Mouse (Mus musculus) limb, embryonic 15.5 days (tissue): Measurements from ENCODE around the gene Xpot. TPM values are rescaled to one million over a fixed set of nuclear protein-coding genes. Genes with fewer than 3 reads are reported as not detected.

Source experiments
- microRNA-seq: library from miRNA; unstranded; fragments of <30 nt; microRNA quantifications from one replicate; pipeline ENCODE4, GENCODE M21; 2016
- polyA plus RNA-seq: library from polyadenylated mRNA; unstranded; fragments of >200 nt; fragmentation: Nextera tagmentation; extraction: Ambion mirVana; gene quantifications from 2 replicates; pipeline ENCODE4 v1.2.1, GENCODE M21; 2015

The Xpot gene
- polyA plus RNA-seq, 1 experiment from 2014 or later = 52.1 TPM

Small RNA genes lying within 50 kb of the gene (microRNA-seq; reads per million reads assigned to microRNA genes)
- not detected for gene Gm24330

Other genes with a start within 250 kb of the Xpot start
- 17.3 and 17.8 TPM in 2 replicates for gene Rassf3, start 150.0 kb downstream of the Xpot start, polyA plus RNA-seq
- 31.1 and 32.5 TPM in 2 replicates for gene Tbk1, start 39.5 kb downstream of the Xpot start, polyA plus RNA-seq
- 0.67 and 1.4 TPM in 2 replicates for gene D930020B18Rik, start 15.3 kb upstream of the Xpot start, polyA plus RNA-seq
- gene BC048403, start 113.6 kb upstream of the Xpot start, polyA plus RNA-seq = 2.7 and 3.2 TPM in 2 replicates